Mouse (Mus musculus): ENCODE data around the gene Sft2d2. TPM values are rescaled to one million over a fixed set of nuclear protein-coding genes. Genes with fewer than 3 reads are reported as not detected.

Sft2d2 gene
- total and polyA plus RNA-seq, 3 experiments, result 26.0 to 31.6 (median 27.2) TPM

DNA sequence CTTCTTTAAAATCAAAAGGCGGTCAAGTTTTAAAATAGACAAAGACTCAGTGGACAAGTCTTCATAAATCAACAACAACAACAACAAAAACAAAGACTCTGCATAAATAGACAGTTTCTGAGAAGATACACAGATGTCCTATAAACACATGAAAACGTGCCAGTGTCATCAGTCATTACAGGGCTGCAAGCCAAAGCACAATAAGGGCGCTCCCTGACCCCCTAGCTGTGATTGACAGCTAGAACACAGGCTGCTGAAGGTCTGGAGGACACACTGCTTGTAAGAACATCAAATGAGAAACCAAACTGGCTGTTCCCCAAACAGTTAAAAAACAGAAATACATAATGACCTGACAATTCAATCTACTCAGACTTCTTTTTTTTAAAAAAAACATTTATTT is 5.4 kb upstream of the Sft2d2 start:
- dilution Hi-C loops (cut with MboI; ENCODE audit: extremely low pct_ligation_motif_present, extremely low pct_unique_long_range_greater_than_20kb, low sequenced_read_pairs), result no loop called here

GRCm38 (mm10) chr1:165198951-165199350 is 4.7 kb upstream of the Sft2d2 start:
- no peak for DNase-seq (ENCODE audit: extremely low read depth)
- H3K27me3 ChIP-seq (replicated peaks), result no peaks in the 10 kb centered on the region
- H3K4me2 ChIP-seq (ENCODE audit: insufficient read depth, low read depth, poor library complexity, severe bottlenecking), result no peak overlapping the region
- no peaks in the 10 kb centered on the region for H3K36me3 ChIP-seq (replicated peaks in 1 of 2; ENCODE audit: control insufficient read depth in 1 of 2, insufficient read depth in 1 of 2, low read length in 1 of 2)
- peaks cover 14 to 54% of the 10 kb centered on the region in 2 experiments for H3K4me1 ChIP-seq (ENCODE audit: control insufficient read depth in 1 of 2, insufficient read depth in 2 of 2)
- TF ChIP-seq SIN3A (IDR thresholded peaks at IDR 0.05; ENCODE audit: low read length), result no peak
- no peak for TF ChIP-seq RAD21 (IDR thresholded peaks at IDR 0.05; ENCODE audit: low read depth, low read length)
- TF ChIP-seq TCF12 (IDR thresholded peaks at IDR 0.05; ENCODE audit: low read depth, low read length), result peak; percentile 94
- TF ChIP-seq MYC (IDR thresholded peaks at IDR 0.05; ENCODE audit: low read depth, low read length), result no peak
- TF ChIP-seq ZKSCAN1 (IDR thresholded peaks at IDR 0.05; ENCODE audit: borderline replicate concordance, low read depth, low read length), result no peak
- no peak for TF ChIP-seq ETS1 (conservative IDR thresholded peaks at IDR 0.05; ENCODE audit: low read depth, low read length)
- TF ChIP-seq JUN (IDR thresholded peaks at IDR 0.05; ENCODE audit: insufficient read depth, low read depth, low read length), result no peak
- no peak for TF ChIP-seq NELFE (IDR thresholded peaks at IDR 0.05; ENCODE audit: low read depth, low read length)
- no peak for TF ChIP-seq TBP (conservative IDR thresholded peaks at IDR 0.05; ENCODE audit: low read depth, low read length)
- in situ Hi-C loops (cut with MboI; ENCODE audit: low pct_ligation_motif_present, low pct_unique_long_range_greater_than_20kb, low sequenced_read_pairs), result no loop called here
- dilution Hi-C loops (cut with MboI; ENCODE audit: extremely low pct_ligation_motif_present, extremely low pct_unique_long_range_greater_than_20kb, low sequenced_read_pairs), result no loop called here
- no peak overlapping the region for H3K27ac ChIP-seq (ENCODE audit: insufficient read depth, low read depth)
- no peak overlapping the region for H3K4me3 ChIP-seq (replicated peaks in 1 of 3; ENCODE audit: low read depth in 2 of 3, low read length in 2 of 3, poor library complexity in 1 of 3)
- H3K79me2 ChIP-seq (replicated peaks; ENCODE audit: control insufficient read depth, extremely low read depth, insufficient read depth, poor library complexity, severe bottlenecking), result peaks cover under 1% of the 10 kb centered on the region; the same call in 1 of the 2 replicates
- no peak overlapping the region for H3K9ac ChIP-seq (ENCODE audit: insufficient read depth, low read depth)
- no peaks in the 10 kb centered on the region for H3K9me3 ChIP-seq (replicated peaks; ENCODE audit: low read length)

More for the DNA sequence above, 5.4 kb upstream of the Sft2d2 start:
- Histone ChIP-seq H3K4me1 (ENCODE audit: control insufficient read depth in 1 of 2, insufficient read depth in 2 of 2) (peaks cover 14 to 53% of the 10 kb centered on the region in 2 experiments), H3K4me2 (ENCODE audit: insufficient read depth, low read depth, poor library complexity, severe bottlenecking) (no peak overlapping the region), H3K9me3 (replicated peaks; ENCODE audit: low read length) (no peaks in the 10 kb centered on the region), H3K4me3 (replicated peaks in 1 of 3; ENCODE audit: low read depth in 2 of 3, low read length in 2 of 3, poor library complexity in 1 of 3) (no peak overlapping the region), H3K79me2 (replicated peaks; ENCODE audit: control insufficient read depth, extremely low read depth, insufficient read depth, poor library complexity, severe bottlenecking) (no peaks in the 10 kb centered on the region), H3K36me3 (replicated peaks in 1 of 2; ENCODE audit: control insufficient read depth in 1 of 2, insufficient read depth in 1 of 2, low read length in 1 of 2) (no peaks in the 10 kb centered on the region), H3K27ac (ENCODE audit: insufficient read depth, low read depth) (no peak overlapping the region), H3K9ac (ENCODE audit: insufficient read depth, low read depth) (no peak overlapping the region), H3K27me3 (replicated peaks) (no peaks in the 10 kb centered on the region)
- in situ Hi-C loops (cut with MboI; ENCODE audit: low pct_ligation_motif_present, low pct_unique_long_range_greater_than_20kb, low sequenced_read_pairs), result no loop called here
- TF ChIP-seq TCF12 (IDR thresholded peaks at IDR 0.05; ENCODE audit: low read depth, low read length) (no peak), HCFC1 (IDR thresholded peaks at IDR 0.05; ENCODE audit: low read depth, low read length) (no peak), POLR2AphosphoS2 (IDR thresholded peaks at IDR 0.05; ENCODE audit: low read depth, low read length) (no peak), MYC (IDR thresholded peaks at IDR 0.05; ENCODE audit: low read depth, low read length) (no peak), UBTF (IDR thresholded peaks at IDR 0.05; ENCODE audit: low read depth, low read length) (no peak), MAX (IDR thresholded peaks at IDR 0.05; ENCODE audit: low read length) (no peak), E2F4 (IDR thresholded peaks at IDR 0.05; ENCODE audit: insufficient replicate concordance, low read depth, low read length) (no peak), ZNF384 (IDR thresholded peaks at IDR 0.05; ENCODE audit: low read depth, low read length) (no peak), CHD2 (IDR thresholded peaks at IDR 0.05; ENCODE audit: low read length) (no peak), SIN3A (IDR thresholded peaks at IDR 0.05; ENCODE audit: low read length) (no peak), USF2 (conservative IDR thresholded peaks at IDR 0.05; ENCODE audit: low read depth, low read length) (no peak), IRF4 (IDR thresholded peaks at IDR 0.05; ENCODE audit: low read depth, low read length) (no peak), NRF1 (IDR thresholded peaks at IDR 0.05; ENCODE audit: low read depth, low read length) (no peak), ELF1 (IDR thresholded peaks at IDR 0.05; ENCODE audit: low read depth, low read length) (no peak), ETS1 (conservative IDR thresholded peaks at IDR 0.05; ENCODE audit: low read depth, low read length) (no peak)
- no peak for DNase-seq (ENCODE audit: extremely low read depth)
